Mouse (Mus musculus) lung, embryonic 14.5 days (tissue): ENCODE measurements around the gene Ttc39a. TPM values are rescaled to one million over a fixed set of nuclear protein-coding genes. Genes with fewer than 3 reads are reported as not detected.

Experiments used
- ATAC-seq: fragments of 200-750 bp; cut with Nextera tagmentation; 2 replicates; pipeline ENCODE4 v1.8.0; 2017; ENCODE audit warnings: mild to moderate bottlenecking, moderate TSS enrichment, moderate library complexity; ENCODE audit not compliant: insufficient read depth
- DNase-seq: peaks from one replicate; pipeline ENCODE4 v3.0.0-alpha.2; 2015
- H3K27ac ChIP-seq: fragments of 300-500 bp; sonication (generic); 2 replicates; pipeline ENCODE4 v1.5.1; 2014; ENCODE audit warnings: low read depth, mild to moderate bottlenecking, moderate library complexity
- H3K27me3 ChIP-seq: fragments of 300-500 bp; sonication (generic); 2 replicates; pipeline ENCODE4 v1.6.1; 2014; ENCODE audit warnings: low read length, control low read depth; ENCODE audit not compliant: insufficient read depth
- H3K36me3 ChIP-seq: fragments of 300-500 bp; sonication (generic); 2 replicates; pipeline ENCODE4 v1.6.1; 2014; ENCODE audit warnings: control low read depth; ENCODE audit not compliant: insufficient read depth
- H3K4me1 ChIP-seq: fragments of 300-500 bp; sonication (generic); 2 replicates; pipeline ENCODE4 v1.6.1; 2014; ENCODE audit warnings: antibody characterized with exemption, control low read depth; ENCODE audit not compliant: insufficient read depth
- H3K4me2 ChIP-seq: fragments of 300-500 bp; sonication (generic); 2 replicates; pipeline ENCODE4 v1.6.1; 2014; ENCODE audit warnings: mild to moderate bottlenecking
- H3K4me3 ChIP-seq: fragments of 300-500 bp; sonication (generic); 2 replicates; pipeline ENCODE4 v1.5.1; 2014; ENCODE audit warnings: low read depth, low read length
- H3K9ac ChIP-seq: fragments of 300-500 bp; sonication (generic); 2 replicates; pipeline ENCODE4 v1.6.1; 2014
- H3K9me3 ChIP-seq: fragments of 300-500 bp; sonication (generic); 2 replicates; pipeline ENCODE4 v1.6.1; 2016; ENCODE audit warnings: low read depth, low read length, control low read depth
- CTCF ChIP-seq: IDR thresholded peaks from 2 replicates; pipeline ENCODE4 v1.5.1; 2016; ENCODE audit warnings: antibody characterized with exemption, low read depth
- WGBS: fragments of 180-500 bp; shearing (Covaris S2); extraction: QIAGEN DNeasy Blood & Tissue Kit; methylation state at CpG from one replicate; pipeline ENCODE4 v1.1.7; 2014; 5-methylcytosine and 5-hydroxymethylcytosine counted together
- polyA plus RNA-seq: library from polyadenylated mRNA; unstranded; fragments of >200 nt; fragmentation: Nextera tagmentation; extraction: Ambion mirVana; gene quantifications from 2 replicates; pipeline ENCODE4 v1.2.1, GENCODE M21; 2014

Ttc39a gene
- polyA plus RNA-seq, 1 experiment from 2014 or later: 5.9 TPM

DNA sequence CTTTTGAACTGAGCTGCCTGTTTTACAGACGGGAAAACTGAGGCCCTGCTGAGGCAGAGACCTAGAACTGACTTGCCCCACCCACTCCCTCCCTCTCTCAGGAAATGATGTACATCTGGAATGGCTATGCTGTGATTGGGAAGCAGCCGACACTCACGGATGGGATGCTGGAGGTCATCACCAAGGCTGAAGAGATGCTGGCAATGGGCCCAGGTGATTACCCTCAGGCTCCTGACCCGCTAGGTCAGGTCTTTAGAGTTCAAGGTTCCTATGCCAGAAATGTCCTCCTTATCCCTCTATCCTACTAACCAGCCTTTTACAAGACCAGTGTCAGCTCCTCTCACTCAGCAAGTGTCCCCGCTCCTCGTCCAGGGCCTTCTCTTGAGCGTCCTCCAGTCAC is 35.7 kb downstream of the Ttc39a start:
- WGBS: 84% methylated on average over 7 of the region's 7 CpGs

DNA sequence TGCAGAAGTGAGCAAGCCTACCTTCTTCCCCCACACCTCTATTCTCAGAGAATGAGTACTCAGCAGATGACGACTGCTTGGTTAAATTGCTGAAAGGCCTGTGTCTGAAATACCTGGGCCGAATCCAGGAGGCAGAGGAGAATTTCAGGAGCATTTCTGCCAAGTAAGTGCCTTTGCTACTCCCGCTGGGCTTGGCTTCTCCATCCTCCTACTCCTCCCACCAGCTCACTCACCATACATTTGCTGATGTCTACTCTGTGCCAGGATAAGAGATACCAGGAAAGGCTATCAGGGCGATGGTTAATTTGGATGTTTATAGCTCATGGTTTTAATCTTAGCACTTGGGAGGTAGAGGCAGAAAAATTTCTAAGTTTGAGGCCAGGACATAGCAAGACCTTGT is 36.2 kb downstream of the Ttc39a start:
- Histone ChIP-seq H3K27ac (no peak overlapping the region), H3K9ac (no peak overlapping the region), H3K36me3 (0 out of 2 replicates have a peak, but pooled peaks cover 4% of the 10 kb centered on the region), H3K27me3 (no peaks in the 10 kb centered on the region), H3K9me3 (no peaks in the 10 kb centered on the region), H3K4me3 (no peak overlapping the region), H3K4me1 (no peaks in the 10 kb centered on the region), H3K4me2 (no peak overlapping the region)
- TF ChIP-seq CTCF: no peak
- WGBS: 78% methylated on average over 4 of the region's 4 CpGs
- no peak for DNase-seq
- no peak for ATAC-seq

More for the DNA sequence above, 35.7 kb downstream of the Ttc39a start:
- H3K4me3 ChIP-seq: no peak overlapping the region
- TF ChIP-seq CTCF: no peak
- no peaks in the 10 kb centered on the region for H3K27me3 ChIP-seq
- no peak overlapping the region for H3K4me2 ChIP-seq
- ATAC-seq (no peak), DNase-seq (no peak)
- no peak overlapping the region for H3K9ac ChIP-seq
- H3K36me3 ChIP-seq: 0 out of 2 replicates have a peak, but pooled peaks cover 4% of the 10 kb centered on the region
- no peaks in the 10 kb centered on the region for H3K9me3 ChIP-seq
- H3K27ac ChIP-seq: no peak overlapping the region
- no peaks in the 10 kb centered on the region for H3K4me1 ChIP-seq

DNA sequence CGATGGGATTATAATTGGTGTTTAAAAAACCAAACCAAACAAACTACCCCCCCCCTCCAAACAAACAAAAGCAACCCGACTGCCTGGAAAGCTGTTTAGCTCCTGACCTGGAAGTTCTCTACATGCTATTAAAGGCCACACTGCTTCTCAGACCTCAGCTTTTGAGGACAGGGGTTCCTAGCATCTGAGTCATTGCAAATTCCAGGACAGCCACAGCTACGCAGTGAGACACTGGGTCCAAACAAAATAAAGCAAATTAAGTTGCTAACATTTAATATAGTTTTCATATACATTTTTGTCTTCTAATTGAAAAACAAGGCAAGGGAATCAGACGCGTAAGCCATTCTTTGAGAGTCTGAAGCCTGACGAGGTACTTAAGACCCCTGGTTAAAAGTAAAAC is 38.0 kb downstream of the Ttc39a start:
- WGBS: 72% methylated on average over 6 of the region's 6 CpGs
- no peaks in the 10 kb centered on the region for H3K27me3 ChIP-seq
- H3K4me1 ChIP-seq: no peaks in the 10 kb centered on the region
- no peaks in the 10 kb centered on the region for H3K9me3 ChIP-seq
- H3K27ac ChIP-seq: no peak overlapping the region
- H3K9ac ChIP-seq: no peak overlapping the region
- H3K4me2 ChIP-seq: no peak overlapping the region
- no peak overlapping the region for H3K4me3 ChIP-seq
- H3K36me3 ChIP-seq: 0 out of 2 replicates have a peak, but pooled peaks cover 8% of the 10 kb centered on the region
- DNase-seq: no peak
- TF ChIP-seq CTCF: no peak
- no peak for ATAC-seq

DNA sequence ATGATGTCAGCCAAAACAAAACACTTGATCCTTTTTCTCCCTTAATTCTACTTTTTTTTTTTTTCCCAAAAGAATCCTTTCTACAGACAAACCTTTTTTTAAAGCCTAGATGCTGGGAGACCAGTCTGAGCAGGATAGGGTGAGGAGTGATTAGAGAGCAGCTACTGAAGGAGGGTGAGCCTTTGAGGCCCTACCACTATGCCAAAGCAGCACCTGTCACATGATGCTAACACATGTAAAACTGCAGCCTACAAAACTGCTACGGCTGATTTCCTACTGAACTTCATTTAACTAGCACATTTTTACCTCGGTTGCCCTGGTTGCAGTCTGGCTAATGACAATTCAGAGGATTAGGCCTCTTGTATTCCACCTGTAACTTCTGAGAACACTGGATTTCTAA is 38.5 kb downstream of the Ttc39a start:
- Histone ChIP-seq H3K4me1 (no peaks in the 10 kb centered on the region), H3K27ac (no peak overlapping the region), H3K36me3 (0 out of 2 replicates have a peak, but pooled peaks cover 8% of the 10 kb centered on the region), H3K9ac (no peak overlapping the region), H3K9me3 (no peaks in the 10 kb centered on the region), H3K4me2 (no peak overlapping the region), H3K27me3 (no peaks in the 10 kb centered on the region), H3K4me3 (no peak overlapping the region)
- TF ChIP-seq CTCF: no peak
- WGBS: 76% methylated on average over 2 of the region's 2 CpGs
- ATAC-seq (no peak), DNase-seq (no peak)

DNA sequence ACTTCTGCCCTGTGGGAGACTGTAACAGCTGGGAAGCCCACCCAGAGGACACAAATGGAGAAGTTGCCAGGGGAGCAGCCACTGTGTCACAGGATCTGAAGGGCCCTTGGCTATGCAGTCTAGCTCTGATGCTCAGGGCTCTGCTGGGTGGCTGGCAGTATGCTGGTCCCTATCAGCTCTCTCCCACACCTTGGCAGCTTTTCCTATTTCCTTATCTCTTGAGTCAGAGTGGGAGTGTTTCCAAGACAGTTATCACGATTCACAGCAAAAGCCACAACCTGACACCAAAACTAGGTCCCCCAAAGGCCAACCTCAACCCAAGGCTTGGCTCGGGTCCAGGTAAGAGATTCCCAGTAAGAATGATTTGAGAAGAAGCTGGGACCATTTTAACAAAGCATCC is 39.0 kb downstream of the Ttc39a start:
- 49% methylated on average over 2 of the region's 2 CpGs for WGBS
- Histone ChIP-seq H3K9me3 (no peaks in the 10 kb centered on the region), H3K27me3 (no peaks in the 10 kb centered on the region), H3K27ac (no peak overlapping the region), H3K4me2 (no peak overlapping the region), H3K4me1 (no peaks in the 10 kb centered on the region), H3K36me3 (0 out of 2 replicates have a peak, but pooled peaks cover 8% of the 10 kb centered on the region), H3K4me3 (no peak overlapping the region), H3K9ac (no peak overlapping the region)
- peak; percentile 19 for DNase-seq
- ATAC-seq: peak; percentile 77
- no peak for TF ChIP-seq CTCF

DNA sequence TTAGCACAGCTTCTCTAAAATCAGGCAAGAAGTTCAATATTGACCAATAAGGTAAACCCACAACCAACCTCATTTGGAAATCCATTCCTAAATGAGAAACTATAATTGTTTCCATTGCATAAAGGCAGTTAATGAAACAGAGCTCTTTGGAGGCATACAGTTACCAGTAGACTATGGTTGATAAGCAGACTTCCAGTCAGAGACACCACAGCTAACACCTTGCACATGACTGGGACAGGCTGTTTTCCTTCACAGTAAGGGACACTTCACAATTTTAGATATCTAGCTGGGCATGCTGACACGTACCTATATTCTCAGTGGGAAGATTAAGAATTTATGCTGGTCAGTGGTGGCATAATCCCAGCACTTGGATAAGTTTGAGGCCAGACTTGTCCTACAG is 39.5 kb downstream of the Ttc39a start:
- H3K36me3 ChIP-seq: 0 out of 2 replicates have a peak, but pooled peaks cover 7% of the 10 kb centered on the region
- H3K4me2 ChIP-seq: no peak overlapping the region
- ATAC-seq (no peak), DNase-seq (no peak)
- H3K4me1 ChIP-seq: no peaks in the 10 kb centered on the region
- H3K9ac ChIP-seq: no peak overlapping the region
- TF ChIP-seq CTCF: no peak
- no peaks in the 10 kb centered on the region for H3K27me3 ChIP-seq
- no peak overlapping the region for H3K4me3 ChIP-seq
- H3K9me3 ChIP-seq: no peaks in the 10 kb centered on the region
- WGBS: 81% methylated on average over 1 of the region's 1 CpGs
- H3K27ac ChIP-seq: no peak overlapping the region

GRCm38 (mm10) chr4:109448531-109448930 is 42.1 kb downstream of the Ttc39a start:
- no peak for TF ChIP-seq CTCF
- H3K4me1 ChIP-seq: no peaks in the 10 kb centered on the region
- DNase-seq (no peak), ATAC-seq (no peak)
- H3K27me3 ChIP-seq: no peaks in the 10 kb centered on the region
- H3K4me3 ChIP-seq: no peak overlapping the region
- H3K4me2 ChIP-seq: no peak overlapping the region
- H3K9me3 ChIP-seq: no peaks in the 10 kb centered on the region
- H3K27ac ChIP-seq: no peak overlapping the region
- H3K9ac ChIP-seq: no peak overlapping the region
- H3K36me3 ChIP-seq: 0 out of 2 replicates have a peak, but pooled peaks cover 7% of the 10 kb centered on the region
- WGBS: 94% methylated on average over 2 of the region's 2 CpGs

- ATAC-seq (no peak), DNase-seq (no peak)
- Histone ChIP-seq H3K27me3 (no peaks in the 10 kb centered on the region), H3K9ac (no peak overlapping the region), H3K36me3 (peaks cover 17% of the 10 kb centered on the region), H3K4me3 (no peak overlapping the region), H3K27ac (no peak overlapping the region), H3K4me1 (0 out of 2 replicates have a peak, but pooled peaks cover 6% of the 10 kb centered on the region), H3K4me2 (no peak overlapping the region), H3K9me3 (no peaks in the 10 kb centered on the region)
- WGBS: 76% methylated on average over 6 of the region's 6 CpGs
- no peak for TF ChIP-seq CTCF
Measured at GRCm38 (mm10) chr4:109456821-109457220, 50.4 kb downstream of the Ttc39a start.
